Comparison of ENCODE assay signal across 20 mouse cellular contexts in the genomic region with DNA sequence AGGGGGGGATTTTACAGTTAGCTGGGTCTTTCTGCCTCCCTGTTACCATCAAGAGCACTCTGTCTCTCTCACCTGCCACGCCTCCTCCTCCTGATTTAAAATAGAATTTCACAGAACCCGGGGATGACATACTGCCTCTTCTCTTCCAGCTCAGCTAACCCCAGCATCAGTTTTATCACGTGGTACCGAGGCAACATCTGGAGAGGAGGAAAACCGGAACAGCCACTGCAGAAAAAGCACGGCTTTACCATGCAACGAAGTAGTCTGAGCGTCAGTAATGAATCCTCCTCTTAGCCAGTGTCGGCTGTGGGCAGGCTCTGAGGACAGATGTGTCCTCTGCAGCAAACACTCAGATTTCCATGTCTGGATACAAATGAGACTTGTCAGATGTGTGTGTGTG.
A peak's percentile ranks its signal among the peaks of the same experiment; 100 is the strongest.
DNase-seq lines count a peak whose midpoint lies in the region; TF ChIP-seq lines count a peak whose summit lies in the region.
"Had no signal": no experiment of that assay in that cellular context is flagged by ENCODE, and none has a peak within 500 bp of the region (broad histone marks: within the 10 kb centered on the region; RNA-seq: fewer than 3 reads in every experiment).

No protein-coding gene starts in this region.

- TF ChIP-seq POLR2A in olfactory bulb, adult 2 months (IDR thresholded peaks at IDR 0.05; ENCODE audit: insufficient read depth, low read depth, low read length): no peak

- 61% methylated on average over 9 of the region's 9 CpGs for WGBS in heart, embryonic 10.5 days
- 23% methylated on average over 9 of the region's 9 CpGs for WGBS in olfactory bulb, adult 2 months

- no peaks in the 10 kb centered on the region for H3K36me3 ChIP-seq in heart, embryonic 10.5 days
- H3K36me3 ChIP-seq: embryonic facial prominence, embryonic 15.5 days; heart, embryonic 12.5 days; stomach, embryonic 15.5 days had no signal

- intact Hi-C loops in left cerebral cortex, postnatal 36 days (cut with DNase I): no loop called here

- H3K9me3 ChIP-seq in heart, embryonic 10.5 days: no peaks in the 10 kb centered on the region
- H3K9me3 ChIP-seq: embryonic facial prominence, embryonic 15.5 days; heart, embryonic 12.5 days; stomach, embryonic 15.5 days had no signal

- DNase-seq in heart, adult 11 months: peak; percentile 81
- DNase-seq in heart, embryonic 10.5 days (ENCODE audit: low spot score): no peak
- peak; percentile 8 to 9 for DNase-seq in left cerebral cortex, postnatal 36 days (ENCODE audit: low spot score in 2 of 2)
- no peak for DNase-seq in left cerebral cortex, adult 18-20 months (ENCODE audit: low spot score in 2 of 2)
- DNase-seq in right cerebral cortex, adult 18-20 months: peak; percentile 23
- no peak for DNase-seq in right cerebral cortex, postnatal 10 days (ENCODE audit: low spot score in 2 of 2)
- no peak for DNase-seq in adrenal gland, postnatal 10 days
- DNase-seq: adrenal gland, adult 2 months; cerebellum, postnatal 10 days; gastrocnemius, adult 2 months; kidney, adult 2 months; kidney, postnatal 10 days; lung, adult 18-20 months; lung, postnatal 36 days; thymus, adult 18-20 months; thymus, postnatal 4 days had no signal

- H3K27me3 ChIP-seq in heart, embryonic 10.5 days (ENCODE audit: insufficient read depth, poor library complexity, severe bottlenecking): no peaks in the 10 kb centered on the region
- H3K27me3 ChIP-seq: embryonic facial prominence, embryonic 15.5 days; heart, embryonic 12.5 days; stomach, embryonic 15.5 days had no signal

- H3K27ac ChIP-seq in heart, embryonic 10.5 days: no peak overlapping the region
- peak overlapping the region; percentile 79 for H3K27ac ChIP-seq in olfactory bulb, adult 2 months (ENCODE audit: insufficient read depth, low read depth, low read length)
- H3K27ac ChIP-seq: embryonic facial prominence, embryonic 15.5 days; gastrocnemius, adult 2 months; stomach, embryonic 15.5 days had no signal

- H3K4me1 ChIP-seq in heart, embryonic 10.5 days: peaks cover 12% of the 10 kb centered on the region
- peaks cover 16% of the 10 kb centered on the region for H3K4me1 ChIP-seq in olfactory bulb, adult 2 months (ENCODE audit: control insufficient read depth, insufficient read depth, low read length)
- H3K4me1 ChIP-seq: embryonic facial prominence, embryonic 15.5 days; stomach, embryonic 15.5 days had no signal

- TF ChIP-seq CTCF in olfactory bulb, adult 2 months (IDR thresholded peaks at IDR 0.05; ENCODE audit: insufficient read depth, low read depth, low read length): no peak

- H3K4me3 ChIP-seq in heart, embryonic 10.5 days: no peak overlapping the region
- no peak overlapping the region for H3K4me3 ChIP-seq in olfactory bulb, adult 2 months (ENCODE audit: insufficient read depth, low read depth, low read length)
- H3K4me3 ChIP-seq: embryonic facial prominence, embryonic 15.5 days; gastrocnemius, adult 2 months; heart, embryonic 12.5 days; stomach, embryonic 15.5 days had no signal

Comparison
In these comparisons a context has a peak if more than half of its experiments do, and no peak if none do; other contexts are left out.
1. DNase-seq: peak in heart, adult 11 months (single experiment), left cerebral cortex, postnatal 36 days (2 of 2) and right cerebral cortex, adult 18-20 months (single experiment); none in heart, embryonic 10.5 days (single experiment), left cerebral cortex, adult 18-20 months (0 of 2), right cerebral cortex, postnatal 10 days (0 of 2) and adrenal gland, postnatal 10 days (single experiment).